Mouse (Mus musculus) hematopoietic multipotent progenitor cell, adult 10-12 weeks (in vitro differentiated cells): ENCODE measurements around the gene Rem1. TPM values are rescaled to one million over a fixed set of nuclear protein-coding genes. Genes with fewer than 3 reads are reported as not detected.

Experiments
- polyA plus RNA-seq: library from polyadenylated mRNA; stranded (reverse); fragments of >175 nt; gene quantifications from 2 replicates; pipeline ENCODE4 v1.2.3, GENCODE M21; 2012; ENCODE audit warnings: low replicate concordance

Rem1 gene
- 1.7 and 3.7 TPM in 2 replicates for polyA plus RNA-seq

DNA sequence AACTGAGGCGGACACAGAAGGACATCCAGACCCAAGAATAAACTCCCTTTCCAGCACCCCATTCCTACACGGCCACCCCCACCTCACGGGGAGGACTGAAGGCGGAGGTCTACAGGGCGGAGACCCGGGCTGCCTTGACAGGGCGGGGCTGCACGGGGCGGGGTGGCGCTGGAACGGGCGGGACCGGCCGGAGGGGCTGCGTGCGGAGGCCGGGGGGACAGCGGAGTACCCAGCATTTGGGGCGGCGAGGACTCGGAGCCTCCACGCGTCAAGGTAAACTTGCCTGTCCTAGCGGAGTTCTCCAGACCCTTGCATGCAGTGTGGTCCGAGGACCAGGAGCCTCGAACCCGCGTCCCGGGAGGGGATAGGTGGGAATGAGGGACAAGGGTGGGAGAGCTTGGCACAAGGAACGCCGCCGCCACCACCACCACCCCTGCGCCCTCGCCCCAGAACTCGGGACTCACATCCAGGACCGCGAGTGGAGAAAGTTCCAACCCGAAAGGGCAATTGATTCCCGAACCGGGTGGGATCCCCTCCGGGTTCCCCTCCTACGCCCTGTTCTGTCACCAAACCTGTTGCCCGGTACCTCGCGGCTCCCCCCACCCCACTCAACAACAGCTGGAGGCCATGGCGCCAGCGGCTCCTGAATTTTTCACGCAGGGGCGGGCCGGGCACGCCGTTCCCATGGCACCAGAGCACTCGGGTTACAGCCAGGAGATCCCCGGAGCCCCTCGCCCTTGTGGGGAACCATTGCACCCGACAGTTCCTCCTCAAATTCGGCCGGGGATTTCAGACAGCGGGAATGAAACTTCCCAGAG is at the start of gene Rem1:
Rem1 (plus strand) TSS at position 178 of the 818 bp plus-strand sequence.

DNA sequence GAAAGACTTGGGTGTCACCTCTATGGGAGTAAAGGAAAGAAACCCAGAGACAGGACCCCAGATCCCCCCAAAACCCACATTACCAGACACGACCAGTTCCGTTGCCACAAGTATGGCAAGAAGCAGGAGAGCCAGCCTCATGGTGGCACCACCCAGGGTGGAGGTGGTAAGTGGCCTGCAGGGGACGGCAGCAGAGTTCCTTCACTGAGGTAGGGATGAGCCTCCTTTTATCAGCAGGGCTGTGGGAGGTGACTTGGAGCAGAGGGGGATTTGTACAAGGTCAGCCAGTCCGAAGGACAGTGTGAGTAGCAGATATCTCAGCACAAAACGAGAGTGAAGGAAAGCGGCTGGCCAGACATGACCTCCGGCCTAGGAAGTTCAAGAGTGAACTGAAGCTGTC is 46.6 kb upstream of the Rem1 start, which contains the start of gene Defb19:
Defb19 (minus strand) TSS at position 206 of the 400 bp plus-strand sequence.

DNA sequence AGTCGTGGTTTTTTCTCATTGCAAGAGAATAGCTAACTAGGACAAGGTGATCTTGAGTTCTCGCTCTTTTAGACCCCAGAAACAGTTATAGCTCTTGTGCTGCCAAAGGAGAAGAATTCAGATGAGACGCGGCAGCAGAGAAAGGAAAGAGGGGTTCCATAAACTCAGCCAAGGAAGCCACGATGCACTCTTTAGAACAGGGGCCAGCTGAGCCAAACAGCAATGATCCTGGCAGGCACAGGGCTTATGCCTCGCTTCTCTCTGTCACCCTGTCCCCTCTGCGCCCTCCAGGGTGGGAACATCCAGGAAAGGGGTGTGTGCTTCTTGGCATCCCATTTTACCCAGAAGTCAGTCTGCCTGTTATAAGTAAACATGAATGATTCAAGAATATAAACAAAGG is 27.5 kb upstream of the Rem1 start, which contains the start of gene Defb45:
Defb45 (minus strand) TSS at position 101 of the 400 bp plus-strand sequence.

DNA sequence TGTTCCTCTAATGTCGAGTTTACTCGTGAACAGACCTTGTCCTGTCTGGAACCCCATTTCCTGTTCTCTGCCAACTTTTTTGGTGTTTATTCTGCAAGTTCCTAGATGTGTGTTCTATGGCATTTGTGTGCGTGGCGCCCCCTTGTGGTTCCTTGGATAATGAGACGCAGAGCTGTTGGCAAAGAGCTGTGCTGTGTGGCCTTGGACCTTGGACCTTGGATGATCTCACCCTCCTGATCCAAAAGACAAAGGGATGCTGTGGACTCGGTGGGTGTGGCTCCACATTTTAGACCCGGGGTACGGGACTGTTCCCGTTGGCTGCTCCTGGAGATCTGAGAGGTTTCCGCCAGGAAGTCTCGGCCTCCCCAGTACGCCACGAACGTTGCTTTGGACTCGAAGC is 22.7 kb upstream of the Rem1 start, which contains the start of gene Defb36:
Defb36 (plus strand) TSS at position 271 of the 400 bp plus-strand sequence.

DNA sequence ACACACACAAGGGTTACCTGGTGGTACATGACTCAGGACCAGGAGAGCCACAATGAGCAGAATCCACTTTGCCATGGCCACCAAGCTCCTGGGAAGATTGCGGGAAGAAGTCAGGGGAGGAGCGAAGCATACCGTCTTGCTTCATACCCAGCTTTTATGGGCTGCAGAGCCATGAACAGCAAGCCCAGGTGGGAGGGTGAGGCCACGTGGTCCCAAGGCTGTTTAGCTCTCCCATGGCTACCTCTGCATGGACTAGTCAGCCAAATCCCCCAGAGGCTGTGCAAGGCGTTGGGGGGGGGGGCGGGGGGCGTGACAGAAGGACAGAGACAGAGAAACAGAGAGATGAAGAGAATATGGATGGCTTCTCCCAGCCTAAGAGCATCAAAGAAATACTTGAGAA is 3.8 kb upstream of the Rem1 start, which contains the start of gene Defb25:
Defb25 (minus strand) TSS at position 101 of the 400 bp plus-strand sequence.

DNA sequence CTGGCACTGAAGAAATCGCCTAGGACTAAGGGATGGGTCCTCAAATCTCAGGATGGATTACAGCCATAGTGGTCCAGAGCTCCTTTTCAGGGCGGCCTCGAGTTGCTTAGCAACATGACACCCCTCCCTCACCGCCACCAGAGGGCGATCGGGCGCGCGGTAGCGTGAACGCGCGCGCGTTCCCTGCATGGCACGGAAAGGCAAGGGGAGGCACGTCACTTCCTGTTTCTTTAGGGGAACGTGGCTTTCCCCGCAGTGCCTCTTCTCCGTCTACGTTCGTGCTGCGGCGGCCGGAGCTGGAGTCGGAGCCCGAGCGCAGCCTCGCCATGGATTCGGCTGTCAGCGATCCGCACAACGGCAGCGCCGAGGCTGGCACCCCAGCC is 42.5 kb downstream of the Rem1 start, which contains the start of gene H13:
H13 (plus strand) TSS at position 206 of the 383 bp plus-strand sequence.

Other genes starting within 250 kb of the Rem1 start
- 9.1 and 13.9 TPM in 2 replicates for gene Sox12, start 228.9 kb upstream of the Rem1 start, polyA plus RNA-seq
- 3.1 and 3.7 TPM in 2 replicates for gene Zcchc3, start 211.9 kb upstream of the Rem1 start, polyA plus RNA-seq
- not detected in 2 replicates for gene 6820408C15Rik, start 211.4 kb upstream of the Rem1 start, polyA plus RNA-seq
- not detected in 2 replicates for gene Defb23, start 162.3 kb upstream of the Rem1 start, polyA plus RNA-seq
- not detected in 2 replicates for gene Defb20, start 149.9 kb upstream of the Rem1 start, polyA plus RNA-seq
- gene Defb22, start 136.8 kb upstream of the Rem1 start, polyA plus RNA-seq = not detected in 2 replicates
- gene Defb26, start 115.3 kb upstream of the Rem1 start, polyA plus RNA-seq = not detected in 2 replicates
- gene Defb28, start 108.7 kb upstream of the Rem1 start, polyA plus RNA-seq = not detected in 2 replicates
- gene Defb29, start 86.9 kb upstream of the Rem1 start, polyA plus RNA-seq = not detected in 2 replicates
- not detected in 2 replicates for gene Gm17416, start 57.6 kb upstream of the Rem1 start, polyA plus RNA-seq
- gene Defb21, start 54.2 kb upstream of the Rem1 start, polyA plus RNA-seq = not detected in 2 replicates
- not detected in 2 replicates for gene Defb19, start 46.6 kb upstream of the Rem1 start, polyA plus RNA-seq
- gene Defb45, start 27.6 kb upstream of the Rem1 start, polyA plus RNA-seq = not detected in 2 replicates
- gene Defb36, start 22.6 kb upstream of the Rem1 start, polyA plus RNA-seq = not detected in 2 replicates
- not detected in 2 replicates for gene Defb25, start 3.9 kb upstream of the Rem1 start, polyA plus RNA-seq
- 119 and 232 TPM in 2 replicates for gene H13, start 42.5 kb downstream of the Rem1 start, polyA plus RNA-seq
- gene Mcts2, start 60.1 kb downstream of the Rem1 start, polyA plus RNA-seq = 0.93 and 3.1 TPM in 2 replicates
- gene Id1, start 109.3 kb downstream of the Rem1 start, polyA plus RNA-seq = 5.5 and 8.9 TPM in 2 replicates
- gene Cox4i2, start 127.2 kb downstream of the Rem1 start, polyA plus RNA-seq = 0.21 and 0.42 TPM in 2 replicates
- 56.7 and 71.1 TPM in 2 replicates for gene Bcl2l1, start 204.8 kb downstream of the Rem1 start, polyA plus RNA-seq
- gene Tpx2, start 221.0 kb downstream of the Rem1 start, polyA plus RNA-seq = 1.4 and 4.4 TPM in 2 replicates